Mouse (Mus musculus): ENCODE measurements around the gene Gm12216.

DNA sequence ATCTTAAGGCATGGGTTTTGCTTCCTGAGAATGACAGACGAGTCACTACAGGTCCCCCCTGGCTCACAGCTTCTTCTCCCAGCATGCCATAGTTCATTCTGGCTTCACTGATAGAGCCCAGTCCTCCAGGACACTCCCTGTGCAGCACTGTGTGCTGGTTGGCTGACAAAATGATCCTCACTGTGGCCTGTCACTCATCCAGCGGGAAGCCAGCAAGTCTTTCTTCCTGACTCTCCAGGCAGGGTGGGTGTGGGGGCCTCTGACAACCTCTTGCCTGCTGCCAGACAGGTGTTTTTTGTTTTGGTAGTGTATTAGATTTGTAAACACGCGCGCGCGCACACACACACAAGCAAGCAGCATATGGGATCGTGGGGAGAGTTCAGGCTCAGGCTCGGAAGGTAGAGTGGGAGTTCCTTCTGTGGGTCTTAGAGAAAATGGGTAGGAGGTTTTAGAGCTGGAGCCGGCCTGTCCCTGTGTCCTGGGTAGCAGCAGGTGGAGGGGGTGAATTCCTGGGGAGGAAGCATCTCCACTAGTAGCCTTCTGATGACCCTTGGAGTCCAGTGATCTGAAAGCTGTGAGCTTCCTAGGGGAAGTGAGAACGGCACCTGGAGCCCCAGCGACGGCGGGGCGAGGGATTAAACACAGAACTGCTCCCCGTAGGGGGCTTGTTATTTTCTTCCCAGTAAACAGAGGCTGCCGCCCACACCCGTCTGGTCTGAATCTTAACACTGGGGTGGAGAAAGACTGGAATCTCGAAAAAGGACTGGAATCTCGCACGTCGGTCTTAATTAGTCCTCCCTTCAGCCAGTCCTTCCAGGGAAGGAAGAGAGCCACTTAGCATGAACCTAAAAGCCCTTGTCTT, 99.3 kb downstream of the Gm12216 start:
- TF ChIP-seq CTCF (IDR thresholded peaks at IDR 0.05; ENCODE audit: low read depth), result no peak
- TF ChIP-seq EP300 (IDR thresholded peaks at IDR 0.05; ENCODE audit: low read depth), result no peak

Data from liver, embryonic 14.5 days (tissue).